Mouse (Mus musculus): ENCODE measurements around the gene Gm14419. TPM values are rescaled to one million over a fixed set of nuclear protein-coding genes. Genes with fewer than 3 reads are reported as not detected.
"Not testable (repeated sequence)": the region's sequence is repeated elsewhere in the genome, so short reads cannot be mapped to it uniquely, and the experiment has no call there.

Gm14419 gene
- 6.7 and 7.9 TPM in 2 replicates for polyA plus RNA-seq (2015; fragmentation: Nextera tagmentation; extraction: Ambion mirVana)

DNA sequence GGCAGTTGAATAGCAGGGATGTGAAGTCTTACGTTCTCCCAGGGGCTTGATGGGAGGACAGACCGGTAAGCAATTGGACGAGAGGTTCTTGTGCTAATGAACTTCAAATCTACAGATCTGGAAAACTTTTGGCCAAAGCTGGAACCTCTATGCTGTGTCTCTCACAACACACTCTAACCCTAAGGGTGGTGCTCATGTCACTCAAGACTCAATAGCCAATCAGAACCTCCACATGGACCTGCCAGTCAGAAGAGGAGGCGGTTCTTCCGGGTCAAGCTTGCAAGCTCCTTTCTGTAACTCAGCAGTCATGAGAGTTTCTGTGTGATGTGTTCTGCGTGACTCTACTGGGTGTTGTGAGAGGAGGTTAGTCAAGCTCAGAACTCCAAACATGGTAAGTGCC, at the start of gene Gm14419:
Gm14419 (plus strand) TSS at position 301 of the 400 bp plus-strand sequence.
- H3K9me3 ChIP-seq (replicated peaks); ATAC-seq (ENCODE audit: insufficient number of reproducible peaks, low FRiP score, low TSS enrichment, low read depth); H3K36me3 ChIP-seq; H3K4me2 ChIP-seq (replicated peaks); H3K4me1 ChIP-seq; H3K27me3 ChIP-seq; H3K9ac ChIP-seq; H3K27ac ChIP-seq (replicated peaks); H3K4me3 ChIP-seq (replicated peaks): not testable (repeated sequence)
- no CpG with 5 or more reads among the region's 6 CpGs for WGBS

Other genes starting within 250 kb of the Gm14419 start
- gene Gm14295, start 202.3 kb upstream of the Gm14419 start, polyA plus RNA-seq (2015; fragmentation: Nextera tagmentation; extraction: Ambion mirVana), result 13.0 TPM in 2 replicates
- gene Gm14408, start 169.8 kb upstream of the Gm14419 start, polyA plus RNA-seq (2015; fragmentation: Nextera tagmentation; extraction: Ambion mirVana), result not detected in 2 replicates
- gene Gm14296, start 73.1 kb upstream of the Gm14419 start, polyA plus RNA-seq (2015; fragmentation: Nextera tagmentation; extraction: Ambion mirVana), result 4.7 and 11.1 TPM in 2 replicates
- gene Gm14401, start 73.4 kb downstream of the Gm14419 start, polyA plus RNA-seq (2015; fragmentation: Nextera tagmentation; extraction: Ambion mirVana), result not detected in 2 replicates
- gene Gm14410, start 205.5 kb downstream of the Gm14419 start, polyA plus RNA-seq (2015; fragmentation: Nextera tagmentation; extraction: Ambion mirVana), result 22.7 and 27.0 TPM in 2 replicates